Mouse (Mus musculus): ENCODE results near the gene Ap1b1. TPM values are rescaled to one million over a fixed set of nuclear protein-coding genes. Genes with fewer than 3 reads are reported as not detected.
"Not testable (repeated sequence)": the region's sequence is repeated elsewhere in the genome, so short reads cannot be mapped to it uniquely, and the experiment has no call there.

The Ap1b1 gene
- polyA plus RNA-seq, 1 experiment from 2014 or later = 82.7 TPM

DNA sequence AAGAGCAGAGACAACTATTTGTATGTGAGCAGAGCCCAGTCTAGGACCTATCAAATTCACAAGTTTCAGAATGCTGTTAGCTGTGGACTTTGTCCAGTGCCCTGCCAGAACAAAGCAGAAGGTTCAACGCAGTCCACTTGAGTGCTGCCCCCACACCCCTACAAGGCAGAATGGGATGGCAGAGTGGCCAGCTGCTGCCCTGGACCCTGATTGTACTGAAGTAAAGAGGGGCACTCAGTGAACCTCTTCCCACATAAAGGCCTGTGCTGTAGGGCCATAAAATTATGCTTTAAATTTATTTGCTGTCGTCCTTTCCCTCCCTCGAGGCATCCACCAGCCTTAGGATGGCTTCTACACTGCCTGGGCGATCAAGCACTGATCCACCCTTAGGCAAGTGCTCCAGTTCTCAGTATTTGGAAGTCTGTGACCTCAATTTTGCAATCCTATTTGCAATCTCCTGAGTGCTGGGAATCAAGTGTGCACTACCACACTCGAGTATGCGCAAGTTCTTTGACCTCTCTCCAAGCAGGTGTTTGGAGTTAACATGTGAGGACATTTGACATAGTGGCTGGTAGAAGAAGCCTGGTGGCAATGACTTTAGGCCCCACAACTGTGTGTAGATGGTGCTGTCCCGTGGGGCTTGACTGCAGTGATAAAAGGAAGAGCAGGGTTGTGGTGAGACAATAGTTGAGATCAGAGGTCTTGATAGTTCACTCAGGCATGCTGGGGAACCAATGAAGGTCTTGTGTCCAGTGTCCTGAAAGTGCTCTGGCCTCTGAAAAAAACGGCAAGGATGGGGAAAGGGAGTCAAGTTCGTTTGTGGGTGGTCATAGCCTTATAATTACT lies 81.7 kb downstream of the Ap1b1 start:
- no peak overlapping the region for H3K4me3 ChIP-seq
- no peaks in the 10 kb centered on the region for H3K9me3 ChIP-seq
- peaks cover 15% of the 10 kb centered on the region for H3K27me3 ChIP-seq (replicated peaks)
- no peak overlapping the region for H3K4me2 ChIP-seq (replicated peaks)
- 85% methylated on average over 9 of the region's 9 CpGs for WGBS
- H3K9ac ChIP-seq = no peak overlapping the region
- H3K36me3 ChIP-seq = peaks cover 53% of the 10 kb centered on the region
- H3K4me1 ChIP-seq = peaks cover 16% of the 10 kb centered on the region
- ATAC-seq (ENCODE audit: low FRiP score, low read depth) = no peak
- H3K27ac ChIP-seq = no peak overlapping the region

- H3K4me1 ChIP-seq = no peaks in the 10 kb centered on the region
- ATAC-seq (ENCODE audit: low FRiP score, low read depth) = no peak
- 74% methylated on average over 4 of the region's 4 CpGs for WGBS
Observed at GRCm38 (mm10) chr11:5074882-5075281, 88.3 kb downstream of the Ap1b1 start.

GRCm38 (mm10) chr11:5075760-5076159 lies 89.1 kb downstream of the Ap1b1 start:
- ATAC-seq (ENCODE audit: low FRiP score, low read depth) = no peak
- H3K36me3 ChIP-seq = peaks cover 74% of the 10 kb centered on the region

More at GRCm38 (mm10) chr11:5074882-5075281, 88.3 kb downstream of the Ap1b1 start:
- Histone ChIP-seq H3K9ac (no peak overlapping the region), H3K36me3 (peaks cover 75% of the 10 kb centered on the region), H3K4me2 (replicated peaks) (no peak overlapping the region), H3K4me3 (no peak overlapping the region), H3K27ac (no peak overlapping the region), H3K27me3 (replicated peaks) (no peaks in the 10 kb centered on the region), H3K9me3 (no peaks in the 10 kb centered on the region)

DNA sequence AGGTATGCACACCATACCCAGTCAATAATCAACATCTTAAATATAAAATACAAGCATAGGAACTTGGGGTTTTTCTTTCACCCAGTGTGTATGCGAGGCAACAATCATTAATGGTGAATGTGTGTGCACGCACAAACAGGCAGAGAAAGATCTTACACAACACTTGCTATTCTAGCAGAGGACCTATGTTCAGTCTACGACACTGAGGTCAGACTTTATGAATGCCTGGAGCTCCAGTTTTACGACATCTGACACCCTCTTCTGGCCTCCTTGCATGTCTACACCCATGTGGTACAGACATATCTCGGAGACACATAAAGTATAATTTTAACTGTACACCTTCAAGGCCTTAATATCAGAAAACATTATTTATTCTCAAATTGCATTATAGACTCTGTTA lies 90.2 kb downstream of the Ap1b1 start:
- not testable (repeated sequence) for H3K9ac ChIP-seq; H3K4me3 ChIP-seq; H3K4me2 ChIP-seq (replicated peaks); ATAC-seq (ENCODE audit: low FRiP score, low read depth); H3K9me3 ChIP-seq; H3K27ac ChIP-seq; H3K4me1 ChIP-seq; H3K27me3 ChIP-seq (replicated peaks)
- peaks cover 70% of the 10 kb centered on the region for H3K36me3 ChIP-seq
- 90% methylated on average over 4 of the region's 5 CpGs for WGBS

More at GRCm38 (mm10) chr11:5075760-5076159, 89.1 kb downstream of the Ap1b1 start:
- H3K9ac ChIP-seq = no peak overlapping the region
- H3K4me1 ChIP-seq = no peaks in the 10 kb centered on the region
- no peaks in the 10 kb centered on the region for H3K27me3 ChIP-seq (replicated peaks)
- no peak overlapping the region for H3K4me2 ChIP-seq (replicated peaks)
- H3K4me3 ChIP-seq = no peak overlapping the region
- no peak overlapping the region for H3K27ac ChIP-seq
- H3K9me3 ChIP-seq = no peaks in the 10 kb centered on the region

DNA sequence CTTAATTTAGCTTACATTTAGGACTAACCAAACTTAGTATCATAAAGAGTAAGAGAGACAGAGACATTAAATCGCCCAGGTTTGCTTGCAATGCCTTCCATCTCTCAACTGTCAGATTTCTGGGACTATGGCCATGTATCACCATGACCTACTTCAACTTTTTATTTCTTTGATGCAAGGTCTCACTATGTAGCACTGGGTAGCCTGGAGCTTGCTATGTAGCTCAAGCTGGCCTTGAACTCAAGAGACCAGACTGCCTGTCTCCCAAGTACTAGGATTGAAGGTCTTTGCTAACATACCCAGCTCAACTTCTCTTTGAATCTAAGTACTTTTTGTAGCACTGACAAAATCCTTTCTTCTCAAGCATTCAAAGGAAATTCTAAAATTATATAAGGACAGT lies 102.5 kb downstream of the Ap1b1 start:
- peaks cover 84% of the 10 kb centered on the region for H3K36me3 ChIP-seq
- no peaks in the 10 kb centered on the region for H3K4me1 ChIP-seq
- no peak for ATAC-seq (ENCODE audit: low FRiP score, low read depth)
- no peak overlapping the region for H3K4me3 ChIP-seq
- no peaks in the 10 kb centered on the region for H3K9me3 ChIP-seq
- no peaks in the 10 kb centered on the region for H3K27me3 ChIP-seq (replicated peaks)
- no peak overlapping the region for H3K9ac ChIP-seq
- WGBS = 97% methylated on average over 1 of the region's 1 CpGs
- H3K4me2 ChIP-seq (replicated peaks) = no peak overlapping the region
- H3K27ac ChIP-seq = no peak overlapping the region

GRCm38 (mm10) chr11:5091706-5092105 lies 105.1 kb downstream of the Ap1b1 start:
- Histone ChIP-seq H3K36me3 (peaks cover 58% of the 10 kb centered on the region), H3K4me1 (peaks cover 9% of the 10 kb centered on the region), H3K4me3 (no peak overlapping the region), H3K4me2 (replicated peaks) (no peak overlapping the region), H3K27ac (no peak overlapping the region), H3K9ac (no peak overlapping the region), H3K27me3 (replicated peaks) (no peaks in the 10 kb centered on the region), H3K9me3 (no peaks in the 10 kb centered on the region)
- 59% methylated on average over 2 of the region's 2 CpGs for WGBS
- no peak for ATAC-seq (ENCODE audit: low FRiP score, low read depth)

Small RNAs within 50 kb of the gene (microRNA-seq; reads per million reads assigned to microRNA genes)
- not detected for gene Gm47296

Other genes starting within 250 kb of the Ap1b1 start
- 5.1 TPM in 2 replicates for gene Cabp7, start 240.0 kb upstream of the Ap1b1 start, polyA plus RNA-seq (2016; fragmentation: Nextera tagmentation; extraction: Ambion mirVana)
- gene Nf2, start 137.3 kb upstream of the Ap1b1 start, polyA plus RNA-seq (2016; fragmentation: Nextera tagmentation; extraction: Ambion mirVana) = 77.2 and 78.4 TPM in 2 replicates
- gene Nipsnap1, start 112.9 kb upstream of the Ap1b1 start, polyA plus RNA-seq (2016; fragmentation: Nextera tagmentation; extraction: Ambion mirVana) = 96.6 and 101 TPM in 2 replicates
- gene Thoc5, start 91.5 kb upstream of the Ap1b1 start, polyA plus RNA-seq (2016; fragmentation: Nextera tagmentation; extraction: Ambion mirVana) = 51.1 and 53.6 TPM in 2 replicates
- 3.4 and 5.4 TPM in 2 replicates for gene Nefh, start 38.8 kb upstream of the Ap1b1 start, polyA plus RNA-seq (2016; fragmentation: Nextera tagmentation; extraction: Ambion mirVana)
- 0.75 and 0.92 TPM in 2 replicates for gene Rasl10a, start 71.3 kb downstream of the Ap1b1 start, polyA plus RNA-seq (2016; fragmentation: Nextera tagmentation; extraction: Ambion mirVana)
- gene Gas2l1, start 78.5 kb downstream of the Ap1b1 start, polyA plus RNA-seq (2016; fragmentation: Nextera tagmentation; extraction: Ambion mirVana) = 36.5 and 39.9 TPM in 2 replicates
- 26.7 and 26.9 TPM in 2 replicates for gene Rhbdd3, start 112.1 kb downstream of the Ap1b1 start, polyA plus RNA-seq (2016; fragmentation: Nextera tagmentation; extraction: Ambion mirVana)
- 819 and 832 TPM in 2 replicates for gene Ewsr1, start 112.4 kb downstream of the Ap1b1 start, polyA plus RNA-seq (2016; fragmentation: Nextera tagmentation; extraction: Ambion mirVana)
- 27.6 and 28.7 TPM in 2 replicates for gene Emid1, start 165.4 kb downstream of the Ap1b1 start, polyA plus RNA-seq (2016; fragmentation: Nextera tagmentation; extraction: Ambion mirVana)